Mouse (Mus musculus) MEL (cell line): ENCODE measurements around the gene Cep55. TPM values are rescaled to one million over a fixed set of nuclear protein-coding genes. Genes with fewer than 3 reads are reported as not detected.

ENCODE experiments used
- DNase-seq: peaks from one replicate; pipeline ENCODE4 v3.0.0; 2011; ENCODE audit warnings: low read depth, low spot score
- H3K27ac ChIP-seq: 2 replicates; pipeline ENCODE4 v1.5.1; 2012; ENCODE audit warnings: low read depth, mild to moderate bottlenecking, control low read depth, low read length, moderate library complexity; ENCODE audit not compliant: control insufficient read depth
- H3K27me3 ChIP-seq, 2 experiments: fragments of 150-350 bp in 1 of 2; sonication (generic) in 1 of 2; 2 replicates each; pipeline ENCODE4 v1.6.1; 2012; ENCODE audit warnings: low read length in 2 of 2, mild to moderate bottlenecking in 2 of 2, improper control_type of control experiment in 1 of 2, moderate library complexity in 1 of 2; ENCODE audit not compliant: insufficient read depth in 2 of 2, control insufficient read depth in 1 of 2
- H3K36me3 ChIP-seq, 2 experiments: 2 replicates each; pipeline ENCODE4 v1.6.1; 2012 to 2014; ENCODE audit warnings: low read length in 2 of 2, improper control_type of control experiment in 1 of 2, inconsistent platforms in 1 of 2, mild to moderate bottlenecking in 1 of 2; ENCODE audit not compliant: insufficient read depth in 2 of 2, control insufficient read depth in 1 of 2
- H3K4me1 ChIP-seq, 2 experiments: fragments of 150-350 bp in 1 of 2; sonication (generic) in 1 of 2; 2 replicates each; pipeline ENCODE4 v1.6.1; 2012; ENCODE audit warnings: low read length in 2 of 2, improper control_type of control experiment in 1 of 2, mild to moderate bottlenecking in 1 of 2; ENCODE audit not compliant: insufficient read depth in 2 of 2, control insufficient read depth in 1 of 2
- H3K4me3 ChIP-seq, 2 experiments: fragments of 150-350 bp in 1 of 2; sonication (generic) in 1 of 2; 2 replicates each; pipeline ENCODE4 v1.5.1; 2012; ENCODE audit warnings: low read depth in 2 of 2, low read length in 2 of 2, mild to moderate bottlenecking in 2 of 2, moderate library complexity in 2 of 2, control low read depth in 1 of 2, improper control_type of control experiment in 1 of 2; ENCODE audit not compliant: control insufficient read depth in 1 of 2, insufficient read depth in 1 of 2
- H3K79me2 ChIP-seq: 2 replicates; pipeline ENCODE4 v1.6.1; 2012; ENCODE audit warnings: mild to moderate bottlenecking, low read length, moderate library complexity; ENCODE audit not compliant: control insufficient read depth, poor library complexity, insufficient read depth
- H3K9ac ChIP-seq: 2 replicates; pipeline ENCODE4 v1.6.1; 2012; ENCODE audit warnings: low read depth, mild to moderate bottlenecking, control low read depth, low read length, moderate library complexity; ENCODE audit not compliant: control insufficient read depth, poor library complexity, severe bottlenecking
- H3K9me3 ChIP-seq: fragments of 150-350 bp; sonication (generic); replicated peaks from 2 replicates; pipeline ENCODE4 v1.6.1; 2012; ENCODE audit warnings: mild to moderate bottlenecking, low read length, improper control_type of control experiment, moderate library complexity; ENCODE audit not compliant: insufficient read depth
- CHD1 ChIP-seq: IDR thresholded peaks from 2 replicates; pipeline ENCODE4 v1.6.1; 2012; ENCODE audit warnings: low read depth, mild to moderate bottlenecking, inconsistent platforms, low read length, improper control_type of control experiment
- E2F4 ChIP-seq: IDR thresholded peaks from 2 replicates; pipeline ENCODE4 v1.6.1; 2011; ENCODE audit warnings: low read depth, low read length, improper control_type of control experiment, borderline replicate concordance
- ETS1 ChIP-seq: IDR thresholded peaks from 2 replicates; pipeline ENCODE4 v1.6.1; 2012; ENCODE audit warnings: low read depth, mild to moderate bottlenecking, inconsistent platforms, low read length, improper control_type of control experiment, moderate library complexity
- GABPA ChIP-seq: IDR thresholded peaks from 2 replicates; pipeline ENCODE4 v1.6.1; 2012; ENCODE audit warnings: low read depth, mild to moderate bottlenecking, inconsistent platforms, low read length, improper control_type of control experiment, moderate library complexity
- HCFC1 ChIP-seq: IDR thresholded peaks from 2 replicates; pipeline ENCODE4 v1.6.1; 2012; ENCODE audit warnings: low read depth, mild to moderate bottlenecking, inconsistent platforms, low read length, improper control_type of control experiment, moderate library complexity
- KAT2A ChIP-seq: conservative IDR thresholded peaks from 2 replicates; pipeline ENCODE4 v1.6.1; 2012; ENCODE audit warnings: low read depth, low read length, improper control_type of control experiment, inconsistent platforms
- MAFK ChIP-seq: IDR thresholded peaks from 2 replicates; pipeline ENCODE4 v1.6.1; 2011; ENCODE audit warnings: low read depth, mild to moderate bottlenecking, low read length, improper control_type of control experiment, borderline replicate concordance
- MAX ChIP-seq: IDR thresholded peaks from 2 replicates; pipeline ENCODE4 v1.6.1; 2011; ENCODE audit warnings: low read length, improper control_type of control experiment
- MXI1 ChIP-seq: IDR thresholded peaks from 2 replicates; pipeline ENCODE4 v1.6.1; 2011; ENCODE audit warnings: mild to moderate bottlenecking, low read depth, low read length, improper control_type of control experiment
- MYB ChIP-seq: IDR thresholded peaks from 2 replicates; pipeline ENCODE4 v1.6.1; 2011; ENCODE audit warnings: mild to moderate bottlenecking, low read depth, low read length, improper control_type of control experiment
- MYC ChIP-seq: IDR thresholded peaks from 2 replicates; pipeline ENCODE4 v1.6.1; 2011; ENCODE audit warnings: low read depth, mild to moderate bottlenecking, low read length, improper control_type of control experiment, moderate library complexity
- NELFE ChIP-seq: IDR thresholded peaks from 2 replicates; pipeline ENCODE4 v1.6.1; 2011; ENCODE audit warnings: low read depth, low read length, improper control_type of control experiment
- POLR2A ChIP-seq, 2 experiments: IDR thresholded peaks; 2 replicates each; pipeline ENCODE4 v1.6.1; 2011 to 2012; ENCODE audit warnings: low read length in 2 of 2, mild to moderate bottlenecking in 2 of 2, control low read depth in 1 of 2, improper control_type of control experiment in 1 of 2, low read depth in 1 of 2, moderate library complexity in 1 of 2; ENCODE audit not compliant: control insufficient read depth in 1 of 2, insufficient read depth in 1 of 2, poor library complexity in 1 of 2
- POLR2AphosphoS2 ChIP-seq: IDR thresholded peaks from 2 replicates; pipeline ENCODE4 v1.6.1; 2011; ENCODE audit warnings: low read length, improper control_type of control experiment
- RCOR1 ChIP-seq: IDR thresholded peaks from 2 replicates; pipeline ENCODE4 v1.6.1; 2012; ENCODE audit warnings: low read depth, mild to moderate bottlenecking, inconsistent platforms, low read length, improper control_type of control experiment
- SIN3A ChIP-seq: IDR thresholded peaks from 2 replicates; pipeline ENCODE4 v1.6.1; 2012; ENCODE audit warnings: low read length, improper control_type of control experiment, inconsistent platforms
- SMC3 ChIP-seq: IDR thresholded peaks from 2 replicates; pipeline ENCODE4 v1.6.1; 2011; ENCODE audit warnings: low read depth, low read length, improper control_type of control experiment
- TAL1 ChIP-seq: IDR thresholded peaks from 2 replicates; pipeline ENCODE4 v1.6.1; 2012; ENCODE audit warnings: mild to moderate bottlenecking, inconsistent platforms, low read length, moderate library complexity, mixed read lengths
- UBTF ChIP-seq: IDR thresholded peaks from 2 replicates; pipeline ENCODE4 v1.6.1; 2012; ENCODE audit warnings: low read depth, mild to moderate bottlenecking, inconsistent platforms, low read length, improper control_type of control experiment, moderate library complexity, borderline replicate concordance; ENCODE audit not compliant: insufficient read depth
- USF1 ChIP-seq: IDR thresholded peaks from 2 replicates; pipeline ENCODE4 v1.6.1; 2014; ENCODE audit warnings: low read depth, mild to moderate bottlenecking, inconsistent platforms, low read length, improper control_type of control experiment, moderate library complexity
- USF2 ChIP-seq, 2 experiments: IDR thresholded peaks; 2 replicates each; pipeline ENCODE4 v1.6.1; 2011 to 2012; ENCODE audit warnings: improper control_type of control experiment in 2 of 2, low read length in 2 of 2, borderline replicate concordance in 1 of 2, inconsistent platforms in 1 of 2, low read depth in 1 of 2, mild to moderate bottlenecking in 1 of 2; ENCODE audit not compliant: insufficient read depth in 1 of 2
- ZKSCAN1 ChIP-seq: IDR thresholded peaks from 2 replicates; pipeline ENCODE4 v1.6.1; 2012; ENCODE audit warnings: low read depth, mild to moderate bottlenecking, inconsistent platforms, low read length, improper control_type of control experiment, moderate library complexity
- ZMIZ1 ChIP-seq: IDR thresholded peaks from 2 replicates; pipeline ENCODE4 v1.6.1; 2012; ENCODE audit warnings: low read depth, mild to moderate bottlenecking, inconsistent platforms, low read length, improper control_type of control experiment, moderate library complexity
- ZNF384 ChIP-seq: IDR thresholded peaks from 2 replicates; pipeline ENCODE4 v1.6.1; 2012; ENCODE audit warnings: low read depth, mild to moderate bottlenecking, inconsistent platforms, low read length, improper control_type of control experiment
- polyA plus RNA-seq, 2 experiments: library from polyadenylated mRNA; stranded (reverse) in 1 of 2; unstranded in 1 of 2; fragments of >175 nt in 1 of 2; fragments of >200 nt in 1 of 2; gene quantifications; 2 replicates each; pipeline versions ENCODE4 v1.2.1 to v1.2.4; 2012; ENCODE audit warnings: low replicate concordance in 2 of 2, low read depth in 1 of 2; ENCODE audit not compliant: insufficient read length in 2 of 2, insufficient read depth in 1 of 2, missing spikeins in 1 of 2
- total RNA-seq: library from RNA; depleted of rRNA; stranded (reverse); fragments of 300-350 nt; gene quantifications from 2 replicates; pipeline ENCODE4 v1.2.3, GENCODE M21; 2012

Cep55 gene
- total and polyA plus RNA-seq, 3 experiments = 11.1 to 17.1 TPM; not detected in 1

GRCm38 (mm10) chr19:38111056-38111455 lies 56.2 kb downstream of the Cep55 start:
- no peaks in the 10 kb centered on the region for H3K4me1 ChIP-seq

GRCm38 (mm10) chr19:38112575-38112974 lies 57.8 kb downstream of the Cep55 start:
- Histone ChIP-seq H3K36me3 (no peaks in the 10 kb centered on the region), H3K27ac (no peak overlapping the region), H3K9ac (no peak overlapping the region), H3K4me1 (no peaks in the 10 kb centered on the region), H3K27me3 (no peaks in the 10 kb centered on the region; a peak in 1 of 4 replicates), H3K79me2 (no peaks in the 10 kb centered on the region), H3K4me3 (no peak overlapping the region), H3K9me3 (no peaks in the 10 kb centered on the region)
- no peak for DNase-seq
- TF ChIP-seq RCOR1 = no peak
- TF ChIP-seq TAL1 = no peak
- TF ChIP-seq E2F4 = no peak

More at GRCm38 (mm10) chr19:38111056-38111455, 56.2 kb downstream of the Cep55 start:
- no peak overlapping the region for H3K27ac ChIP-seq
- DNase-seq = no peak
- no peaks in the 10 kb centered on the region for H3K9me3 ChIP-seq
- no peak overlapping the region for H3K4me3 ChIP-seq
- H3K36me3 ChIP-seq = no peaks in the 10 kb centered on the region
- H3K79me2 ChIP-seq = no peaks in the 10 kb centered on the region
- H3K9ac ChIP-seq = no peak overlapping the region
- TF ChIP-seq MYB (no peak), ZKSCAN1 (no peak), MXI1 (no peak), NELFE (no peak), MAFK (no peak), SIN3A (no peak), ETS1 (no peak), TAL1 (no peak), POLR2AphosphoS2 (no peak), MAX (no peak), UBTF (no peak), KAT2A (no peak), CHD1 (no peak)
- H3K27me3 ChIP-seq = no peaks in the 10 kb centered on the region; a peak in 1 of 4 replicates

- Histone ChIP-seq H3K27me3 (no peaks in the 10 kb centered on the region; a peak in 1 of 4 replicates), H3K27ac (no peak overlapping the region), H3K79me2 (no peaks in the 10 kb centered on the region)
- TF ChIP-seq GABPA = no peak
- TF ChIP-seq POLR2A (IDR thresholded peaks at IDR 0.05; ENCODE audit: control insufficient read depth in 1 of 2, insufficient read depth in 1 of 2, low read depth in 1 of 2, low read length in 2 of 2, poor library complexity in 1 of 2) = no peak
- no peak for TF ChIP-seq HCFC1
- no peak for TF ChIP-seq ZNF384
- TF ChIP-seq MAFK = no peak
- TF ChIP-seq ZMIZ1 = no peak
- TF ChIP-seq USF2 (IDR thresholded peaks at IDR 0.05; ENCODE audit: borderline replicate concordance in 1 of 2, insufficient read depth in 1 of 2, low read depth in 1 of 2, low read length in 2 of 2) = no peak
- no peak for TF ChIP-seq KAT2A
- TF ChIP-seq TAL1 = no peak
- TF ChIP-seq UBTF = no peak
- no peak for TF ChIP-seq SMC3
- no peak for TF ChIP-seq POLR2AphosphoS2
- no peak for TF ChIP-seq USF1
- no peak for TF ChIP-seq MYC
- no peak for TF ChIP-seq SIN3A
- TF ChIP-seq MXI1 = no peak
- TF ChIP-seq, all 39 proteins: peak for 0
- Histone ChIP-seq H3K9ac (no peak overlapping the region), H3K9me3 (no peaks in the 10 kb centered on the region), H3K36me3 (no peaks in the 10 kb centered on the region), H3K4me1 (no peaks in the 10 kb centered on the region), H3K4me3 (no peak overlapping the region)
- no peak for DNase-seq
Measured at GRCm38 (mm10) chr19:38114834-38115491, 60.2 kb downstream of the Cep55 start.
